Mouse (Mus musculus) hindbrain, embryonic 14.5 days (tissue): ENCODE data around the gene Wdr49. TPM values are rescaled to one million over a fixed set of nuclear protein-coding genes. Genes with fewer than 3 reads are reported as not detected.

Experiments used
- ATAC-seq: fragments of 200-750 bp; cut with Nextera tagmentation; 2 replicates; pipeline ENCODE4 v1.8.0; 2017; ENCODE audit warnings: moderate number of reproducible peaks, mild to moderate bottlenecking, moderate TSS enrichment, moderate library complexity; ENCODE audit not compliant: low FRiP score
- DNase-seq: peaks from one replicate; pipeline ENCODE4 v3.0.0-alpha.2; 2015; ENCODE audit warnings: low spot score
- H3K27ac ChIP-seq: fragments of 300-500 bp; sonication (generic); 2 replicates; pipeline ENCODE4 v1.5.1; 2014; ENCODE audit warnings: mild to moderate bottlenecking, moderate library complexity
- H3K27me3 ChIP-seq: fragments of 300-500 bp; sonication (generic); 2 replicates; pipeline ENCODE4 v1.6.1; 2014; ENCODE audit warnings: mild to moderate bottlenecking, low read length, mixed read lengths; ENCODE audit not compliant: control insufficient read depth, insufficient read depth
- H3K36me3 ChIP-seq: fragments of 300-500 bp; sonication (generic); replicated peaks from 2 replicates; pipeline ENCODE4 v1.6.1; 2014; ENCODE audit not compliant: control insufficient read depth, insufficient read depth
- H3K4me1 ChIP-seq: fragments of 300-500 bp; sonication (generic); replicated peaks from 2 replicates; pipeline ENCODE4 v1.6.1; 2014; ENCODE audit warnings: antibody characterized with exemption, low read length, mixed read lengths; ENCODE audit not compliant: control insufficient read depth, insufficient read depth
- H3K4me2 ChIP-seq: fragments of 300-500 bp; sonication (generic); replicated peaks from 2 replicates; pipeline ENCODE4 v1.6.1; 2014; ENCODE audit warnings: mild to moderate bottlenecking, moderate library complexity
- H3K4me3 ChIP-seq: fragments of 300-500 bp; sonication (generic); replicated peaks from 2 replicates; pipeline ENCODE4 v1.5.1; 2014; ENCODE audit warnings: mild to moderate bottlenecking, low read length
- H3K9ac ChIP-seq: fragments of 300-500 bp; sonication (generic); 2 replicates; pipeline ENCODE4 v1.6.1; 2014
- H3K9me3 ChIP-seq: fragments of 300-500 bp; sonication (generic); 2 replicates; pipeline ENCODE4 v1.6.1; 2016; ENCODE audit warnings: low read length; ENCODE audit not compliant: control insufficient read depth
- WGBS: fragments of 180-500 bp; shearing (Covaris S2); extraction: QIAGEN DNeasy Blood & Tissue Kit; methylation state at CpG from one replicate; pipeline ENCODE4 v1.1.7; 2014; 5-methylcytosine and 5-hydroxymethylcytosine counted together
- polyA plus RNA-seq: library from polyadenylated mRNA; unstranded; fragments of >200 nt; fragmentation: Nextera tagmentation; extraction: Ambion mirVana; gene quantifications from 2 replicates; pipeline ENCODE4 v1.2.1, GENCODE M21; 2014

The Wdr49 gene
- polyA plus RNA-seq, 1 experiment from 2014 or later, result 0.20 TPM

- Histone ChIP-seq H3K36me3 (no peaks in the 10 kb centered on the region), H3K4me3 (no peak overlapping the region), H3K9me3 (no peaks in the 10 kb centered on the region), H3K27ac (no peak overlapping the region), H3K4me1 (no peaks in the 10 kb centered on the region), H3K9ac (no peak overlapping the region), H3K4me2 (no peak overlapping the region), H3K27me3 (no peaks in the 10 kb centered on the region)
- DNase-seq (no peak), ATAC-seq (no peak)
- 85% methylated on average over 3 of the region's 3 CpGs for WGBS
Measured at GRCm38 (mm10) chr3:75276522-75276921, 205.4 kb downstream of the Wdr49 start.

GRCm38 (mm10) chr3:75275127-75275526, 206.8 kb downstream of the Wdr49 start:
- H3K27me3 ChIP-seq, result no peaks in the 10 kb centered on the region
- ATAC-seq (no peak), DNase-seq (no peak)
- no peak overlapping the region for H3K4me3 ChIP-seq
- no peak overlapping the region for H3K9ac ChIP-seq
- no peak overlapping the region for H3K27ac ChIP-seq
- no peaks in the 10 kb centered on the region for H3K36me3 ChIP-seq
- H3K4me1 ChIP-seq, result no peaks in the 10 kb centered on the region
- H3K4me2 ChIP-seq, result no peak overlapping the region
- no peaks in the 10 kb centered on the region for H3K9me3 ChIP-seq

- DNase-seq (no peak), ATAC-seq (no peak)
- Histone ChIP-seq H3K9me3 (no peaks in the 10 kb centered on the region), H3K27me3 (no peaks in the 10 kb centered on the region), H3K4me1 (no peaks in the 10 kb centered on the region), H3K4me3 (no peak within 1 kb of the TSS), H3K27ac (no peak within 1 kb of the TSS), H3K4me2 (no peak within 1 kb of the TSS), H3K36me3 (no peaks in the 10 kb centered on the region), H3K9ac (no peak within 1 kb of the TSS)
- 83% methylated on average over 2 of the region's 2 CpGs for WGBS
Measured at GRCm38 (mm10) chr3:75269978-75270377, 212.0 kb downstream of the Wdr49 start, which contains the start of gene Serpini2. TSS of gene Serpini2 (minus strand) at chr3:75270078.

DNA sequence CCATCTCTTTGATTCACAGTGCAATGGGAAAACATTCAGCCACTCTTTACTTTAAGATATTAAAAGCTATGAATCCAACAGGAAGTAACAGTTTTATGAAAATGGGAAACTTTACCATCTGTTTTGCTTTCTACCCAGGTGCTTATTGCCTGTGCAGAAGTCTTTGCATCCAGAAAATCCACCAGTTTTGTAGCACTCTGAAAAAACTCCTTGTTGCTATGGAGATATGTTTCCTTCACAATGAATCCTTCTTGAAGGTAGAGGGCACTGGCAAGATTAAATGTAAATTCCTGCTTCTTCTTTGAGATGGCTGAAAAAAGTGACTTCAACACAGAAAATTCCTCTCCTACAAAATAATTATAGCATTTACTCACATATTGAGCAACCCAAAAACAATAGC, 222.6 kb downstream of the Wdr49 start:
- no peak overlapping the region for H3K4me2 ChIP-seq
- no peaks in the 10 kb centered on the region for H3K27me3 ChIP-seq
- no peak overlapping the region for H3K4me3 ChIP-seq
- H3K9ac ChIP-seq, result no peak overlapping the region
- H3K9me3 ChIP-seq, result no peaks in the 10 kb centered on the region
- H3K27ac ChIP-seq, result no peak overlapping the region
- no peak for DNase-seq
- H3K4me1 ChIP-seq, result no peaks in the 10 kb centered on the region
- no peaks in the 10 kb centered on the region for H3K36me3 ChIP-seq
- no peak for ATAC-seq

Other genes with a start within 250 kb of the Wdr49 start
- not detected in 2 replicates for gene Serpini2, start 212.1 kb downstream of the Wdr49 start, polyA plus RNA-seq
- gene Pdcd10, start 74.7 kb upstream of the Wdr49 start, polyA plus RNA-seq, result 95.3 and 96.2 TPM in 2 replicates
- 177 and 200 TPM in 2 replicates for gene Serpini1, start 75.4 kb upstream of the Wdr49 start, polyA plus RNA-seq